Comparison of ENCODE assay signal across 8 mouse cellular contexts in the genomic region with DNA sequence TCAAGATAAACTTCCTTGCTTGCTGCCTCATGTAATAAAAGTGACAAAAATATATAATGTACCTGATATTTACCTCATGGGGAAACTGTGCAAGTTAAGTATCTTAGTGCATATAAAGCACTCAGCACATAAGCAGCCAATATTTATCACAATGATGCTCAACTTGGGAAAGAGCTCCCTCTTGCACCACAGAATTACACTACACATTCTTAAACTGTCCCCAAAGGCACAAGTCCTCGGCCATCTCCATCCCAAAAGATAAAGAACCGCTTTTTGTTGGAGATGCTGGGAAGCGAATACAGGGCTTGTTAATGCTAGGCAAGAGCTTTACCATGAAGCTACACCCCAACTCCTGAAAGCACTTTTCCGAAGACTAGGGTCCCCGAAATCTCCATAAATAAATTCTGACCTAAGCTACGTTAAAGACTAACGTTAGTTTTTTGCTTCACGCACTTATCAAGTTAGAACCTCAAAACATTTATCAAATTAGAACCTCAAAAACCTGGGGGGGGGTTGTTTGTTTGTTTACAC. TPM values are rescaled to one million over a fixed set of nuclear protein-coding genes. Genes with fewer than 3 reads are reported as not detected.
DNase-seq lines count a peak whose midpoint lies in the region; ATAC-seq lines count a peak whose summit lies in the region.

No protein-coding gene starts in this region.

- ATAC-seq in neural tube, embryonic 11.5 days (ENCODE audit: insufficient read depth, low FRiP score, low TSS enrichment): no peak
- no peak for ATAC-seq in heart, embryonic 14.5 days (ENCODE audit: insufficient number of reproducible peaks, insufficient read depth, low FRiP score, low read depth)
- ATAC-seq in liver, embryonic 16.5 days (ENCODE audit: low read depth): no peak

- H3K4me1 ChIP-seq in neural tube, embryonic 11.5 days (ENCODE audit: control insufficient read depth, insufficient read depth, low read length): peaks cover 12% of the 10 kb centered on the region
- H3K4me1 ChIP-seq in brown adipose tissue, adult 24 weeks (ENCODE audit: control insufficient read depth, insufficient read depth, insufficient read length, low read length): peaks cover 13% of the 10 kb centered on the region; the same call in 1 of the 2 replicates
- peaks cover 12 to 38% of the 10 kb centered on the region in 2 experiments for H3K4me1 ChIP-seq in heart, embryonic 14.5 days (ENCODE audit: control insufficient read depth in 2 of 2, insufficient read depth in 2 of 2, low read length in 2 of 2)
- peaks cover 21% of the 10 kb centered on the region for H3K4me1 ChIP-seq in liver, embryonic 16.5 days (ENCODE audit: control insufficient read depth, low read depth, low read length)

- H3K4me2 ChIP-seq in neural tube, embryonic 11.5 days (ENCODE audit: low read depth): peak overlapping the region; percentile 79
- H3K4me2 ChIP-seq in heart, embryonic 14.5 days (ENCODE audit: low read length): peak overlapping the region; percentile 77
- peak overlapping the region; percentile 83 for H3K4me2 ChIP-seq in liver, embryonic 16.5 days (ENCODE audit: low read depth, low read length)

- H3K9ac ChIP-seq in neural tube, embryonic 11.5 days (ENCODE audit: low read length): peak overlapping the region; percentile 64
- H3K9ac ChIP-seq in heart, embryonic 14.5 days (ENCODE audit: low read length): peak overlapping the region; percentile 95
- H3K9ac ChIP-seq in liver, embryonic 16.5 days (ENCODE audit: low read depth, low read length): peak overlapping the region; percentile 87

- peak overlapping the region; percentile 70 for H3K4me3 ChIP-seq in neural tube, embryonic 11.5 days (ENCODE audit: low read depth, low read length)
- peak overlapping the region; percentile 91 for H3K4me3 ChIP-seq in brown adipose tissue, adult 24 weeks (ENCODE audit: insufficient read depth, low read depth, low read length)
- peak overlapping the region; percentile 75 to 96 for H3K4me3 ChIP-seq in heart, embryonic 14.5 days (ENCODE audit: control insufficient read depth in 1 of 2, insufficient read depth in 1 of 2, low read depth in 1 of 2, low read length in 2 of 2)
- peak overlapping the region; percentile 96 for H3K4me3 ChIP-seq in liver, embryonic 16.5 days (ENCODE audit: low read depth, low read length)

- H3K27me3 ChIP-seq in neural tube, embryonic 11.5 days (ENCODE audit: control insufficient read depth, insufficient read depth, low read length): no peaks in the 10 kb centered on the region
- H3K27me3 ChIP-seq in heart, embryonic 14.5 days (ENCODE audit: control insufficient read depth, insufficient read depth, low read length): no peaks in the 10 kb centered on the region
- H3K27me3 ChIP-seq in liver, embryonic 16.5 days (ENCODE audit: control insufficient read depth, insufficient read depth, low read depth, low read length): no peaks in the 10 kb centered on the region

- DNase-seq in neural tube, embryonic 11.5 days (ENCODE audit: low spot score): peak; percentile 12
- no peak for DNase-seq in neural tube, embryonic 10.5 days (ENCODE audit: extremely low spot score, low spot score)
- peak; percentile 43 for DNase-seq in telencephalon, adult 2 months (ENCODE audit: low read depth, low spot score)
- DNase-seq in natural killer cell, adult 2 months (ENCODE audit: low spot score in 2 of 2): no peak
- no peak for DNase-seq in testis, postnatal 10 days (ENCODE audit: low spot score)

- no peak overlapping the region for H3K27ac ChIP-seq in neural tube, embryonic 11.5 days (ENCODE audit: low read depth, low read length)
- peak overlapping the region; percentile 92 for H3K27ac ChIP-seq in brown adipose tissue, adult 24 weeks (replicated peaks; ENCODE audit: low read depth, low read length)
- H3K27ac ChIP-seq in heart, embryonic 14.5 days (replicated peaks in 1 of 2; ENCODE audit: control insufficient read depth in 1 of 2, insufficient read depth in 1 of 2, low read depth in 2 of 2, low read length in 2 of 2): peak overlapping the region; percentile 97 to 99
- H3K27ac ChIP-seq in liver, embryonic 16.5 days (ENCODE audit: low read length): peak overlapping the region; percentile 90

- WGBS in neural tube, embryonic 11.5 days: 2% methylated on average over 8 of the region's 8 CpGs
- 1% methylated on average over 8 of the region's 8 CpGs for WGBS in heart, embryonic 14.5 days
- WGBS in liver, embryonic 16.5 days (ENCODE audit: insufficient replicate concordance): under 1% methylated on average over 8 of the region's 8 CpGs

- H3K36me3 ChIP-seq in neural tube, embryonic 11.5 days (ENCODE audit: control insufficient read depth, insufficient read depth, low read length): no peaks in the 10 kb centered on the region
- H3K36me3 ChIP-seq in heart, embryonic 14.5 days (ENCODE audit: control insufficient read depth, insufficient read depth, low read length): peaks cover 19% of the 10 kb centered on the region
- H3K36me3 ChIP-seq in liver, embryonic 16.5 days (ENCODE audit: control insufficient read depth, insufficient read depth): peaks cover 14% of the 10 kb centered on the region

- no peaks in the 10 kb centered on the region for H3K9me3 ChIP-seq in neural tube, embryonic 11.5 days (ENCODE audit: control insufficient read depth, low read length)
- no peaks in the 10 kb centered on the region for H3K9me3 ChIP-seq in heart, embryonic 14.5 days (ENCODE audit: control insufficient read depth, low read length)
- no peaks in the 10 kb centered on the region for H3K9me3 ChIP-seq in liver, embryonic 16.5 days (replicated peaks; ENCODE audit: control insufficient read depth, low read length)

RNA-seq across cellular contexts. Expression of a gene that starts 0.7 kb away (rescaled TPM):
- polyA plus RNA-seq in neural tube, embryonic 11.5 days (2014; fragmentation: Nextera tagmentation; extraction: Ambion mirVana): 455 and 456 TPM in 2 replicates
- 4,457 and 5,170 TPM in 2 replicates for polyA plus RNA-seq in brown adipose tissue, adult 24 weeks (2012; ENCODE audit: insufficient read depth, insufficient read length, missing spikeins)
- 1,366 and 1,395 TPM in 2 replicates for polyA plus RNA-seq in heart, embryonic 14.5 days (2014; fragmentation: Nextera tagmentation; extraction: Ambion mirVana)
- 296 and 326 TPM in 2 replicates for polyA plus RNA-seq in liver, embryonic 16.5 days (2015; fragmentation: Nextera tagmentation; extraction: Ambion mirVana)

RNA-seq across cellular contexts. Expression of a gene that starts 0.9 kb away (rescaled TPM):
- 74.2 and 84.9 TPM in 2 replicates for polyA plus RNA-seq in neural tube, embryonic 11.5 days (2014; fragmentation: Nextera tagmentation; extraction: Ambion mirVana)
- 23.3 and 24.1 TPM in 2 replicates for polyA plus RNA-seq in brown adipose tissue, adult 24 weeks (2012; ENCODE audit: insufficient read depth, insufficient read length, missing spikeins)
- polyA plus RNA-seq in heart, embryonic 14.5 days (2014; fragmentation: Nextera tagmentation; extraction: Ambion mirVana): 54.1 and 55.9 TPM in 2 replicates
- polyA plus RNA-seq in liver, embryonic 16.5 days (2015; fragmentation: Nextera tagmentation; extraction: Ambion mirVana): 24.3 and 26.1 TPM in 2 replicates

RNA-seq across cellular contexts. Expression of a gene that starts 20.5 kb away (rescaled TPM):
- polyA plus RNA-seq in neural tube, embryonic 11.5 days (2014; fragmentation: Nextera tagmentation; extraction: Ambion mirVana): 21.0 and 21.2 TPM in 2 replicates
- 22.6 and 35.3 TPM in 2 replicates for polyA plus RNA-seq in brown adipose tissue, adult 24 weeks (2012; ENCODE audit: insufficient read depth, insufficient read length, missing spikeins)
- 30.3 and 30.5 TPM in 2 replicates for polyA plus RNA-seq in heart, embryonic 14.5 days (2014; fragmentation: Nextera tagmentation; extraction: Ambion mirVana)
- polyA plus RNA-seq in liver, embryonic 16.5 days (2015; fragmentation: Nextera tagmentation; extraction: Ambion mirVana): 8.6 and 8.9 TPM in 2 replicates

RNA-seq across cellular contexts. Expression of a gene that starts 49.3 kb away (rescaled TPM):
- polyA plus RNA-seq in neural tube, embryonic 11.5 days (2014; fragmentation: Nextera tagmentation; extraction: Ambion mirVana): 43.7 and 44.3 TPM in 2 replicates
- 0.36 TPM in 1 of 2 replicates, not detected in the other for polyA plus RNA-seq in brown adipose tissue, adult 24 weeks (2012; ENCODE audit: insufficient read depth, insufficient read length, missing spikeins)
- polyA plus RNA-seq in heart, embryonic 14.5 days (2014; fragmentation: Nextera tagmentation; extraction: Ambion mirVana): 18.0 and 19.7 TPM in 2 replicates
- 23.1 and 23.7 TPM in 2 replicates for polyA plus RNA-seq in liver, embryonic 16.5 days (2015; fragmentation: Nextera tagmentation; extraction: Ambion mirVana)

RNA-seq across cellular contexts. Expression of a gene that starts 49.4 kb away (rescaled TPM):
- polyA plus RNA-seq in neural tube, embryonic 11.5 days (2014; fragmentation: Nextera tagmentation; extraction: Ambion mirVana): 51.1 and 52.1 TPM in 2 replicates
- 37.6 and 49.5 TPM in 2 replicates for polyA plus RNA-seq in brown adipose tissue, adult 24 weeks (2012; ENCODE audit: insufficient read depth, insufficient read length, missing spikeins)
- polyA plus RNA-seq in heart, embryonic 14.5 days (2014; fragmentation: Nextera tagmentation; extraction: Ambion mirVana): 66.3 and 66.4 TPM in 2 replicates
- polyA plus RNA-seq in liver, embryonic 16.5 days (2015; fragmentation: Nextera tagmentation; extraction: Ambion mirVana): 10.4 and 11.8 TPM in 2 replicates

Comparison
In these comparisons a context has a peak if more than half of its experiments do, and no peak if none do; other contexts are left out.
1. DNase-seq: peak in neural tube, embryonic 11.5 days (single experiment) and telencephalon, adult 2 months (single experiment); none in neural tube, embryonic 10.5 days (single experiment), natural killer cell, adult 2 months (0 of 2) and testis, postnatal 10 days (single experiment).
2. Peak in every context shown above with its lines, with median percentiles within 50 percentile points of each other: H3K4me2 ChIP-seq, H3K4me3 ChIP-seq and H3K9ac ChIP-seq.